Mouse (Mus musculus): ENCODE measurements around the gene Exoc3l2. TPM values are rescaled to one million over a fixed set of nuclear protein-coding genes. Genes with fewer than 3 reads are reported as not detected.

Gene Exoc3l2
- total RNA-seq, 4 experiments from 2014 or later: 0.08 to 0.41 (median 0.38) TPM

GRCm38 (mm10) chr7:19520032-19520431 is 56.9 kb downstream of the Exoc3l2 start:
- no peak for DNase-seq (ENCODE audit: low spot score in 2 of 2)

- DNase-seq (ENCODE audit: low spot score in 2 of 2): no peak
Observed at GRCm38 (mm10) chr7:19523017-19523756, 60.1 kb downstream of the Exoc3l2 start.

- peak in 1 of 2 experiments; percentile 61 for DNase-seq (ENCODE audit: low spot score in 2 of 2)
Observed at GRCm38 (mm10) chr7:19523757-19524419, 60.8 kb downstream of the Exoc3l2 start.

- DNase-seq (ENCODE audit: low spot score in 2 of 2): no peak
Observed at GRCm38 (mm10) chr7:19524420-19525104, 61.4 kb downstream of the Exoc3l2 start.

- no peak for DNase-seq (ENCODE audit: low spot score in 2 of 2)
Observed at GRCm38 (mm10) chr7:19525105-19525481, 62.0 kb downstream of the Exoc3l2 start.

GRCm38 (mm10) chr7:19531077-19531476 is 67.9 kb downstream of the Exoc3l2 start:
- DNase-seq (ENCODE audit: low spot score in 2 of 2): no peak

- no peak for DNase-seq (ENCODE audit: low spot score in 2 of 2)
Observed at GRCm38 (mm10) chr7:19532240-19532639, 69.1 kb downstream of the Exoc3l2 start.

- DNase-seq (ENCODE audit: low spot score in 2 of 2): no peak
Observed at GRCm38 (mm10) chr7:19534676-19535075, 71.5 kb downstream of the Exoc3l2 start.

GRCm38 (mm10) chr7:19540771-19541566 is 77.8 kb downstream of the Exoc3l2 start:
- DNase-seq (ENCODE audit: low spot score in 2 of 2): no peak

GRCm38 (mm10) chr7:19541681-19542154 is 78.6 kb downstream of the Exoc3l2 start:
- no peak for DNase-seq (ENCODE audit: low spot score in 2 of 2)

- DNase-seq (ENCODE audit: low spot score in 2 of 2): no peak
Observed at GRCm38 (mm10) chr7:19542155-19542691, 79.1 kb downstream of the Exoc3l2 start.

GRCm38 (mm10) chr7:19543584-19543983 is 80.5 kb downstream of the Exoc3l2 start:
- no peak for DNase-seq (ENCODE audit: low spot score in 2 of 2)

GRCm38 (mm10) chr7:19546007-19546406 is 82.9 kb downstream of the Exoc3l2 start:
- no peak for DNase-seq (ENCODE audit: low spot score in 2 of 2)

Other genes starting within 250 kb of the Exoc3l2 start
- gene Opa3, start 235.0 kb upstream of the Exoc3l2 start, total RNA-seq (2022): 10 to 100 TPM; 33.8 to 45.7 (median 40.7) TPM
- 10 to 100 TPM; 17.4 to 26.8 (median 19.5) TPM for gene Vasp, start 191.5 kb upstream of the Exoc3l2 start, total RNA-seq (2022)
- under 1 TPM in 1 of 4 experiments, not detected in 3; 0.28 TPM for gene Ppm1n, start 183.3 kb upstream of the Exoc3l2 start, total RNA-seq (2022)
- 10 to 100 TPM; 76.6 to 96.7 (median 85.4) TPM for gene Rtn2, start 180.7 kb upstream of the Exoc3l2 start, total RNA-seq (2022)
- gene Fosb, start 153.3 kb upstream of the Exoc3l2 start, total RNA-seq (2022): 10 to 100 TPM in 3 of 4 experiments, 1 to 10 TPM in 1; 5.4 to 13.8 (median 10.7) TPM
- 10 to 100 TPM; 41.9 to 47.8 (median 43.2) TPM for gene Ercc1, start 118.6 kb upstream of the Exoc3l2 start, total RNA-seq (2022)
- 10 to 100 TPM; 18.3 to 20.2 (median 19.0) TPM for gene Cd3eap, start 103.8 kb upstream of the Exoc3l2 start, total RNA-seq (2022)
- 1 to 10 TPM; 5.7 to 9.2 (median 8.1) TPM for gene Ppp1r13l, start 103.6 kb upstream of the Exoc3l2 start, total RNA-seq (2022)
- 10 to 100 TPM; 36.0 to 41.5 (median 37.7) TPM for gene Ercc2, start 81.3 kb upstream of the Exoc3l2 start, total RNA-seq (2022)
- 1 to 10 TPM; 3.7 to 8.4 (median 6.9) TPM for gene Klc3, start 59.2 kb upstream of the Exoc3l2 start, total RNA-seq (2022)
- gene Ckm, start 58.6 kb upstream of the Exoc3l2 start, total RNA-seq (2022): 1 to 10 TPM in 1 of 4 experiments, under 1 TPM in 1, not detected in 2; 0.18 to 4.8 TPM
- gene Mark4, start 4.5 kb upstream of the Exoc3l2 start, total RNA-seq (2022): 100 to 1,000 TPM in 1 of 4 experiments, 10 to 100 TPM in 3; 87.6 to 103 (median 95.0) TPM
- 1 to 10 TPM; 4.7 to 6.7 (median 5.9) TPM for gene Bloc1s3, start 45.0 kb downstream of the Exoc3l2 start, total RNA-seq (2022)
- 10 to 100 TPM; 17.1 to 25.2 (median 21.6) TPM for gene Trappc6a, start 45.1 kb downstream of the Exoc3l2 start, total RNA-seq (2022)
- gene Nkpd1, start 54.5 kb downstream of the Exoc3l2 start, total RNA-seq (2022): under 1 TPM; 0.39 to 0.86 (median 0.77) TPM
- 100 to 1,000 TPM in 2 of 4 experiments, 10 to 100 TPM in 2; 97.7 to 120 (median 108) TPM for gene Ppp1r37, start 99.7 kb downstream of the Exoc3l2 start, total RNA-seq (2022)
- 1 to 10 TPM in 2 of 4 experiments, under 1 TPM in 2; 0.90 to 1.3 (median 1.0) TPM for gene Zfp296, start 114.0 kb downstream of the Exoc3l2 start, total RNA-seq (2022)
- 10 to 100 TPM; 43.4 to 54.4 (median 49.2) TPM for gene Gemin7, start 114.3 kb downstream of the Exoc3l2 start, total RNA-seq (2022)
- gene Clasrp, start 141.2 kb downstream of the Exoc3l2 start, total RNA-seq (2022): 100 to 1,000 TPM in 2 of 4 experiments, 10 to 100 TPM in 2; 96.9 to 109 (median 101) TPM
- 10 to 100 TPM in 2 of 4 experiments, 1 to 10 TPM in 2; 8.3 to 11.2 (median 10.5) TPM for gene Relb, start 166.1 kb downstream of the Exoc3l2 start, total RNA-seq (2022)
- 100 to 1,000 TPM; 140 to 150 (median 146) TPM for gene Clptm1, start 201.7 kb downstream of the Exoc3l2 start, total RNA-seq (2022)
- under 1 TPM in 1 of 4 experiments, not detected in 3; 0.66 TPM for gene Apoc2, start 214.6 kb downstream of the Exoc3l2 start, total RNA-seq (2022)
- not detected for gene Gm44805, start 218.1 kb downstream of the Exoc3l2 start, total RNA-seq (2022)
- 1 to 10 TPM in 1 of 4 experiments, not detected in 3; 1.2 TPM for gene Apoc4, start 218.1 kb downstream of the Exoc3l2 start, total RNA-seq (2022)
- 10 to 100 TPM in 1 of 4 experiments, 1 to 10 TPM in 3; 5.3 to 10.7 (median 6.0) TPM for gene Apoc1, start 229.3 kb downstream of the Exoc3l2 start, total RNA-seq (2022)
- gene Apoe, start 235.9 kb downstream of the Exoc3l2 start, total RNA-seq (2022): 1,000 to 10,000 TPM; 1,861 to 4,366 (median 2,827) TPM